Mouse (Mus musculus) urinary bladder, adult 2 months (tissue): ENCODE results near the gene Ntn5. TPM values are rescaled to one million over a fixed set of nuclear protein-coding genes. Genes with fewer than 3 reads are reported as not detected.
"Not testable (repeated sequence)": the region's sequence is repeated elsewhere in the genome, so short reads cannot be mapped to it uniquely, and the experiment has no call there.

ENCODE experiments used
- DNase-seq: peaks from one replicate; pipeline ENCODE4 v3.0.0; 2022; ENCODE audit warnings: low spot score
- polyA plus RNA-seq: library from polyadenylated mRNA; depleted of rRNA; stranded (reverse); fragments of >200 nt; gene quantifications from 2 replicates; pipeline ENCODE4 v1.2.3, GENCODE M21; 2012; rRNA removed

Gene Ntn5
- polyA plus RNA-seq: 0.06 and 0.08 TPM in 2 replicates

GRCm38 (mm10) chr7:45683396-45684050, at the start of gene Ntn5:
TSS of gene Ntn5 (plus strand) at chr7:45684022.
- no peak for DNase-seq

GRCm38 (mm10) chr7:45634946-45635681, 48.7 kb upstream of the Ntn5 start:
- no peak for DNase-seq

GRCm38 (mm10) chr7:45635711-45636688, 47.8 kb upstream of the Ntn5 start:
- DNase-seq: no peak

GRCm38 (mm10) chr7:45637710-45638109, 46.1 kb upstream of the Ntn5 start:
- no peak for DNase-seq

GRCm38 (mm10) chr7:45638623-45639401, 45.0 kb upstream of the Ntn5 start:
- peak; percentile 66 for DNase-seq

- DNase-seq: no peak
Measured at GRCm38 (mm10) chr7:45639561-45640027, 44.2 kb upstream of the Ntn5 start, which contains the start of gene Mamstr. TSS of gene Mamstr (plus strand) at chr7:45639977.

- no peak for DNase-seq
Measured at GRCm38 (mm10) chr7:45640191-45640957, 43.4 kb upstream of the Ntn5 start.

- DNase-seq: no peak
Measured at GRCm38 (mm10) chr7:45641391-45642040, 42.3 kb upstream of the Ntn5 start.

- no peak for DNase-seq
Measured at GRCm38 (mm10) chr7:45642083-45642482, 41.7 kb upstream of the Ntn5 start.

- DNase-seq: no peak
Measured at GRCm38 (mm10) chr7:45642503-45643255, 41.1 kb upstream of the Ntn5 start.

GRCm38 (mm10) chr7:45643441-45644178, 40.2 kb upstream of the Ntn5 start:
- peak; percentile 72 for DNase-seq

GRCm38 (mm10) chr7:45644183-45644582, 39.6 kb upstream of the Ntn5 start:
- DNase-seq: no peak

GRCm38 (mm10) chr7:45644872-45645590, 38.8 kb upstream of the Ntn5 start:
- DNase-seq: no peak

GRCm38 (mm10) chr7:45645591-45645971, 38.2 kb upstream of the Ntn5 start:
- no peak for DNase-seq

- no peak for DNase-seq
Measured at GRCm38 (mm10) chr7:45646671-45647070, 37.2 kb upstream of the Ntn5 start.

- no peak for DNase-seq
Measured at GRCm38 (mm10) chr7:45649351-45649750, 34.5 kb upstream of the Ntn5 start.

- DNase-seq: not testable (repeated sequence)
Measured at GRCm38 (mm10) chr7:45650484-45650883, 33.3 kb upstream of the Ntn5 start.
